Mouse (Mus musculus): ENCODE data around the gene Mdga1. TPM values are rescaled to one million over a fixed set of nuclear protein-coding genes. Genes with fewer than 3 reads are reported as not detected.

Gene Mdga1
- polyA plus RNA-seq, 2 experiments, result 4.8 to 13.2 TPM

- Histone ChIP-seq H3K4me3 (replicated peaks; ENCODE audit: low read length) (no peak overlapping the region), H3K9ac (ENCODE audit: low read depth, low read length, severe bottlenecking) (no peak overlapping the region), H3K27me3 (ENCODE audit: control insufficient read depth, insufficient read depth, low read length) (no peaks in the 10 kb centered on the region), H3K27ac (replicated peaks; ENCODE audit: low read depth, low read length) (no peak overlapping the region), H3K4me2 (replicated peaks; ENCODE audit: low read depth, low read length, severe bottlenecking) (no peak overlapping the region), H3K4me1 (ENCODE audit: control insufficient read depth, insufficient read depth, low read length) (peaks cover 7% of the 10 kb centered on the region), H3K9me3 (ENCODE audit: control insufficient read depth, low read length) (no peaks in the 10 kb centered on the region), H3K36me3 (ENCODE audit: control insufficient read depth, insufficient read depth, low read length) (no peaks in the 10 kb centered on the region)
- DNase-seq (ENCODE audit: low spot score), result no peak
- no peak for TF ChIP-seq POLR2A (IDR thresholded peaks at IDR 0.05; ENCODE audit: borderline replicate concordance, extremely low read depth, insufficient read depth, insufficient read length)
- WGBS, result 95% methylated on average over 5 of the region's 5 CpGs
- no peak for ATAC-seq (ENCODE audit: low FRiP score, low read depth)
These were observed 69.6 kb downstream of the Mdga1 start for GRCm38 (mm10) chr17:29900289-29900688.

GRCm38 (mm10) chr17:29896181-29897054 lies 73.5 kb downstream of the Mdga1 start:
- no peaks in the 10 kb centered on the region for H3K27me3 ChIP-seq (ENCODE audit: control insufficient read depth, insufficient read depth, low read length)
- WGBS, result 7% methylated on average over 7 of the region's 7 CpGs
- H3K27ac ChIP-seq (replicated peaks; ENCODE audit: low read depth, low read length), result no peak overlapping the region
- no peak overlapping the region for H3K9ac ChIP-seq (ENCODE audit: low read depth, low read length, severe bottlenecking)
- DNase-seq (ENCODE audit: low spot score), result no peak
- H3K9me3 ChIP-seq (ENCODE audit: control insufficient read depth, low read length), result no peaks in the 10 kb centered on the region
- no peaks in the 10 kb centered on the region for H3K36me3 ChIP-seq (ENCODE audit: control insufficient read depth, insufficient read depth, low read length)
- peaks cover 7% of the 10 kb centered on the region for H3K4me1 ChIP-seq (ENCODE audit: control insufficient read depth, insufficient read depth, low read length)
- no peak for TF ChIP-seq POLR2A (IDR thresholded peaks at IDR 0.05; ENCODE audit: borderline replicate concordance, extremely low read depth, insufficient read depth, insufficient read length)
- ATAC-seq (ENCODE audit: low FRiP score, low read depth), result no peak
- H3K4me2 ChIP-seq (replicated peaks; ENCODE audit: low read depth, low read length, severe bottlenecking), result 0 out of 2 replicates have a peak overlapping the region, but pooled peaks have one; percentile 10
- H3K4me3 ChIP-seq (replicated peaks; ENCODE audit: low read length), result no peak overlapping the region

GRCm38 (mm10) chr17:29895566-29895965 lies 74.3 kb downstream of the Mdga1 start:
- no peak for DNase-seq (ENCODE audit: low spot score)
- Histone ChIP-seq H3K27ac (replicated peaks; ENCODE audit: low read depth, low read length) (no peak overlapping the region), H3K9me3 (ENCODE audit: control insufficient read depth, low read length) (no peaks in the 10 kb centered on the region), H3K4me2 (replicated peaks; ENCODE audit: low read depth, low read length, severe bottlenecking) (no peak overlapping the region), H3K27me3 (ENCODE audit: control insufficient read depth, insufficient read depth, low read length) (peaks cover 1% of the 10 kb centered on the region; the same call in 1 of the 2 replicates), H3K4me3 (replicated peaks; ENCODE audit: low read length) (no peak overlapping the region), H3K4me1 (ENCODE audit: control insufficient read depth, insufficient read depth, low read length) (peaks cover 7% of the 10 kb centered on the region), H3K9ac (ENCODE audit: low read depth, low read length, severe bottlenecking) (no peak overlapping the region), H3K36me3 (ENCODE audit: control insufficient read depth, insufficient read depth, low read length) (no peaks in the 10 kb centered on the region)
- WGBS, result 75% methylated on average over 5 of the region's 5 CpGs
- ATAC-seq (ENCODE audit: low FRiP score, low read depth), result no peak
- TF ChIP-seq POLR2A (IDR thresholded peaks at IDR 0.05; ENCODE audit: borderline replicate concordance, extremely low read depth, insufficient read depth, insufficient read length), result no peak

DNA sequence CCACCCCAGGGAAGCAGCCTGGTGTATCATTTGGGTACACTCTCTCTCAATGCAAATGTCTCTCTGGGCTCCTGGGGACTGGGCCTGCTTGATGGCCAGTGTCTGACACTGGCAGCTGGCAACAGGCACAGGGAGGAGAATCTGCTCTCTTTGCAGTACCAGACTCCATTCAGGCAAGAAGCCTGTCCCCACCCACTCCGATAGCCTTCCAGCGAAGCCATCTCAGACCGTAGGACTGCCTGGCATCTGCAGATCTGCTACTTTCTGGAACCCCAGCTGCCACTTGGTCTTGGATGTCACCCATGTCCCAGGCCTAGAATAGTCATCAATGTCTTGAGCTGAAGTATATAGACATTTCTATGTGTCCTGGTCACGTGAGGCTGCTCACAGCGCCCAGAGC lies 74.9 kb downstream of the Mdga1 start:
- no peak for TF ChIP-seq POLR2A (IDR thresholded peaks at IDR 0.05; ENCODE audit: borderline replicate concordance, extremely low read depth, insufficient read depth, insufficient read length)
- no peak overlapping the region for H3K27ac ChIP-seq (replicated peaks; ENCODE audit: low read depth, low read length)
- H3K4me3 ChIP-seq (replicated peaks; ENCODE audit: low read length), result no peak overlapping the region
- H3K4me2 ChIP-seq (replicated peaks; ENCODE audit: low read depth, low read length, severe bottlenecking), result no peak overlapping the region
- no peaks in the 10 kb centered on the region for H3K9me3 ChIP-seq (ENCODE audit: control insufficient read depth, low read length)
- 83% methylated on average over 5 of the region's 5 CpGs for WGBS
- DNase-seq (ENCODE audit: low spot score) (no peak), ATAC-seq (ENCODE audit: low FRiP score, low read depth) (no peak)
- no peaks in the 10 kb centered on the region for H3K36me3 ChIP-seq (ENCODE audit: control insufficient read depth, insufficient read depth, low read length)
- H3K27me3 ChIP-seq (ENCODE audit: control insufficient read depth, insufficient read depth, low read length), result peaks cover 7% of the 10 kb centered on the region
- peaks cover 7% of the 10 kb centered on the region for H3K4me1 ChIP-seq (ENCODE audit: control insufficient read depth, insufficient read depth, low read length)
- no peak overlapping the region for H3K9ac ChIP-seq (ENCODE audit: low read depth, low read length, severe bottlenecking)

- H3K4me2 ChIP-seq (replicated peaks; ENCODE audit: low read depth, low read length, severe bottlenecking), result no peak overlapping the region
- H3K9ac ChIP-seq (ENCODE audit: low read depth, low read length, severe bottlenecking), result no peak overlapping the region
- no peak overlapping the region for H3K27ac ChIP-seq (replicated peaks; ENCODE audit: low read depth, low read length)
- TF ChIP-seq POLR2A (IDR thresholded peaks at IDR 0.05; ENCODE audit: borderline replicate concordance, extremely low read depth, insufficient read depth, insufficient read length), result no peak
- no peaks in the 10 kb centered on the region for H3K9me3 ChIP-seq (ENCODE audit: control insufficient read depth, low read length)
- H3K36me3 ChIP-seq (ENCODE audit: control insufficient read depth, insufficient read depth, low read length), result no peaks in the 10 kb centered on the region
- 63% methylated on average over 7 of the region's 7 CpGs for WGBS
- peaks cover 20% of the 10 kb centered on the region for H3K27me3 ChIP-seq (ENCODE audit: control insufficient read depth, insufficient read depth, low read length)
- H3K4me3 ChIP-seq (replicated peaks; ENCODE audit: low read length), result no peak overlapping the region
- no peak for ATAC-seq (ENCODE audit: low FRiP score, low read depth)
- peaks cover 17% of the 10 kb centered on the region for H3K4me1 ChIP-seq (ENCODE audit: control insufficient read depth, insufficient read depth, low read length)
- DNase-seq (ENCODE audit: low spot score), result no peak
These were observed 79.3 kb downstream of the Mdga1 start for GRCm38 (mm10) chr17:29890451-29891110.

Measured in limb, embryonic 14.5 days (tissue).